Mouse (Mus musculus) v-Abl transformed pro-B cells (cell line): ENCODE measurements around the gene Asb6.

Experiments used
- in situ Hi-C, 2 experiments: fragments of 400-800 bp; cut with MboI; formaldehyde crosslinking; loops; one replicate each; pipeline ENCODE4 v1.15.1; 2025; ENCODE audit not compliant: unreplicated experiment in 2 of 2

The Asb6 gene

GRCm38 (mm10) chr2:30836238-30836990 lies 6.3 kb upstream of the Asb6 start:
- in situ Hi-C loops: no loop called here

GRCm38 (mm10) chr2:30834373-30835022 lies 4.4 kb upstream of the Asb6 start, which contains the start of gene Prrx2:
TSS of gene Prrx2 (plus strand) at chr2:30834972.
- in situ Hi-C loops: no loop called here

- in situ Hi-C loops: no loop called here
Observed at GRCm38 (mm10) chr2:30833644-30834043, 3.5 kb upstream of the Asb6 start.

- in situ Hi-C loops: loop anchor here in 1 of 2 experiments (10.0 kb wide), 2 partner anchors 105 to 785 kb away; partner anchors contain the start of gene Wdr34
Observed at GRCm38 (mm10) chr2:30829315-30829714, 818 bp downstream of the Asb6 start.

GRCm38 (mm10) chr2:30827749-30828475 lies 2.2 kb downstream of the Asb6 start:
- in situ Hi-C loops: loop anchor here in 1 of 2 experiments (10.0 kb wide), 2 partner anchors 107 to 783 kb away; partner anchors contain the start of gene Wdr34

GRCm38 (mm10) chr2:30826825-30827748 lies 3.0 kb downstream of the Asb6 start:
- in situ Hi-C loops: loop anchor here in 1 of 2 experiments (10.0 kb wide), 2 partner anchors 108 to 782 kb away; partner anchors contain the start of gene Wdr34

- in situ Hi-C loops: loop anchor here (10.0 to 25.0 kb wide), 4 partner anchors 111 to 1939 kb away; partner anchors contain the start of genes Gpr107 (in 1 of the 2), Tor2a (in 1 of the 2) and Wdr34 (in 1 of the 2)
Observed at GRCm38 (mm10) chr2:30823385-30824153, 6.6 kb downstream of the Asb6 start.

GRCm38 (mm10) chr2:30822460-30822859 lies 7.7 kb downstream of the Asb6 start:
- in situ Hi-C loops: loop anchor here (10.0 to 25.0 kb wide), 4 partner anchors 112 to 1940 kb away; partner anchors contain the start of genes Gpr107 (in 1 of the 2), Tor2a (in 1 of the 2) and Wdr34 (in 1 of the 2)

GRCm38 (mm10) chr2:30821073-30821472 lies 9.1 kb downstream of the Asb6 start:
- in situ Hi-C loops: loop anchor here (10.0 to 25.0 kb wide), 4 partner anchors 114 to 1941 kb away; partner anchors contain the start of genes Gpr107 (in 1 of the 2), Tor2a (in 1 of the 2) and Wdr34 (in 1 of the 2)

GRCm38 (mm10) chr2:30819873-30820272 lies 10.3 kb downstream of the Asb6 start:
- in situ Hi-C loops: loop anchor here (10.0 to 25.0 kb wide), 4 partner anchors 115 to 1942 kb away; partner anchors contain the start of genes Gpr107 (in 1 of the 2), Tor2a (in 1 of the 2) and Wdr34 (in 1 of the 2)

GRCm38 (mm10) chr2:30816383-30816782 lies 13.8 kb downstream of the Asb6 start:
- in situ Hi-C loops: loop anchor here (25.0 kb wide), 2 partner anchors 346 to 1946 kb away; partner anchors contain the start of genes Gpr107 (in 1 of the 2) and Tor2a (in 1 of the 2)

GRCm38 (mm10) chr2:30810573-30810972 lies 19.6 kb downstream of the Asb6 start:
- in situ Hi-C loops: loop anchor here (25.0 kb wide), 2 partner anchors 352 to 1952 kb away; partner anchors contain the start of genes Gpr107 (in 1 of the 2) and Tor2a (in 1 of the 2)

GRCm38 (mm10) chr2:30809503-30809902 lies 20.6 kb downstream of the Asb6 start:
- in situ Hi-C loops: loop anchor here (25.0 kb wide), 2 partner anchors 353 to 1953 kb away; partner anchors contain the start of genes Gpr107 (in 1 of the 2) and Tor2a (in 1 of the 2)

- in situ Hi-C loops: loop anchor here (25.0 kb wide), 2 partner anchors 354 to 1954 kb away; partner anchors contain the start of genes Gpr107 (in 1 of the 2) and Tor2a (in 1 of the 2)
Observed at GRCm38 (mm10) chr2:30808296-30808655, 21.9 kb downstream of the Asb6 start.

- in situ Hi-C loops: loop anchor here (25.0 kb wide), 2 partner anchors 355 to 1955 kb away; partner anchors contain the start of genes Gpr107 (in 1 of the 2) and Tor2a (in 1 of the 2)
Observed at GRCm38 (mm10) chr2:30807648-30808295, 22.4 kb downstream of the Asb6 start, which contains the start of gene Ntmt1. TSS of gene Ntmt1 (plus strand) at chr2:30807826.

GRCm38 (mm10) chr2:30807147-30807647 lies 22.9 kb downstream of the Asb6 start:
- in situ Hi-C loops: loop anchor here (25.0 kb wide), 2 partner anchors 355 to 1955 kb away; partner anchors contain the start of genes Gpr107 (in 1 of the 2) and Tor2a (in 1 of the 2)

GRCm38 (mm10) chr2:30805983-30806382 lies 24.1 kb downstream of the Asb6 start:
- in situ Hi-C loops: loop anchor here (25.0 kb wide), 2 partner anchors 356 to 1956 kb away; partner anchors contain the start of genes Gpr107 (in 1 of the 2) and Tor2a (in 1 of the 2)
